Mouse (Mus musculus) naive thymus-derived CD4-positive, alpha-beta T cell, adult 2 months (primary cell): ENCODE data around the gene Gm10053.

Experiments
- DNase-seq: peaks from one replicate; pipeline ENCODE4 v3.0.0-alpha.2; 2011; ENCODE audit warnings: low read depth

Gene Gm10053

DNA sequence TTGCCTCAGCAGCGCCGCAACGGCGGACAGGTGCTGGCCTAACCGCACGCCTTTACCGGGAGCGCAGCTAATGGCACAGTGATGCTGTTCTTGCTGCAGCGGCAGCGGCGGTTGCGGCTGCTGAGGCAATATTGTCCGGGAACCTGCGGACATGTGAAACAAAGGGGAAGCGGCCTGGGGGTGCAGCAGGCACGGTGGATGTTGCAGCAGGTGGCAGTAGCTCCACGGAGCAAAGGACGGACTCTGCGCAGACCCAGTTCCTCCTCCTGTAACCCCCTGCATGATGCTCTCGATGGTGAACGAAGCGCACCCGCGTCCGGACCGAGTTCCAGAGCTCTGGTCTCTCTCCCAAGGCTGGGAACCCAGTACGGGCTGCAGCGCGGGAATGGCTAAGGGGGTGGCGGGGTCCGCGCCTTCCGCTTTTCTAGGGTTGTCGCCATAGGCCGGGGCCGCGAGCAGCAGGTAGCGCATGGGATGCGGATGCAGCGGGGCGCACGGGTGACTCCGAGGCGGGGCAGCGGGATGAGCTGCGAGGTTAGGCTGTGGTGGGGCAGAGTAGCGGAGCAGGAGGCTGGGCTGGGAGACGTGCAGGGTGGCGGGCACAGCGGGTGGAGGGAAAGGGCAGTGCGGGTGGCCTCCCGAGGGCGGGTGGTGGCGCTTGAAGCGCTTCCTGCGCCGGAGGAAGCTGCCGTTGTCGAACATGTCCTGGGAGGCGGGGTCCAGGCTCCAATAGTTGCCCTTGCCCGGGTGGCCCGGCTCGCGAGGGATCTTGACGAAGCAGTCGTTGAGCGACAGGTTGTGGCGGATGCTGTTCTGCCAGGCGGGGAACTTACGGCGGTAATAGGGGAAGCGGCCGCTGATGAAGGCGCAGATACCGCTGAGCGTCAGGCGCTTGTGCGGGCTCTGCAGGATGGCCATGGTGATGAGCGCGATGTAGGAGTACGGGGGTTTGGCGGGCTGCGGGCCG, 24.4 kb downstream of the Gm10053 start:
- DNase-seq, result no peak

DNA sequence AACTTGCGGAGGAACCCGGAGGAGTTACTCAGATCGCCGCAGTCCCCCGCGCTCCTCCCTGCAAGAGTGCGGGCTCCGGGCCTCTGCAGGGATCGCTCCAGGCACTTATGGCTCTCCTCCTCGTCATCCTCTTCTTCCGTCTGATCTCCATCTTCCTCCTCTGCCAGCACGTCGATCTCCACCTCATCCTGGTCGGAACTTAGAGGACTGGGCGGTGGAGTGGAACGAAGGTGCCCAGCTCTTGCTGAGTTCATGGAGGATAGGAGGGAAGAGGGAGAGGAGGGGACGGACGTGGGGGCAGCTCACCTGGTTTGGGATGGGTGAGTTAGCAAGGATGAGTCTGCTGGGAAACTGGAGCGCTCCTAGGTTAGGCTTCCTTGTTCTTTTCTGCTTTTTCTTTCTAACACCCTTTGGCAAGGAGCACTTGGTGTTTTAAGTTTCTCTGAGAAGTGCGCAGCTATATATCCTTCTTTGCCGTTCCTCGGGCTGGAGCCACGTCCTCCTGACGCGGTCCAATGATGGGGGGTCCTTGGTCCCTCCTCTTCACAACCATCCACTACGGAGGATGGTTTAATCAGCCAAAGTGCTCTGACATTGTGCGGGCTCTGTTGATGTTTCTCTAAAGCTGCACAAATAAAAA, 25.2 kb downstream of the Gm10053 start, which contains the start of gene Foxd4:
Gene Foxd4 (minus strand): TSS at position 617 of the 640 bp plus-strand sequence.
- no peak for DNase-seq

DNA sequence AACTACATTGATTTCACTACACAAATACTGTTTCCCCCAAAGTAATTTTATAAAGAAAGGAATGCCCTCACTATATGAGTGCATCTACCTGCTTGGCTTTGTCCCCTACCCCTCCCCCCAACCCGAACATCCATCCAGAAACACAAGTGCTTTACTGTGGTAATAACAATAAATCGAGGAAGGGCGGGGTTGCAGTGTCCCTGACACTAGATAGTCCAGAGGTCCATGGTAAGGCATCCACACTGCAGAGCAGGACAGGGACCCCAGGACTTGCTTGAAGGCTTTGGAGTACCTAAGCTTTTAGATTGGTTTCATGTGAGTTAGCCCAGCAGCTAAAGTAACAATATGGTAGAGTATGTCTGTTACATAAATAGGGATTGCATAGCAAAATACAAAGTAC, 26.2 kb downstream of the Gm10053 start:
- DNase-seq, result no peak

DNA sequence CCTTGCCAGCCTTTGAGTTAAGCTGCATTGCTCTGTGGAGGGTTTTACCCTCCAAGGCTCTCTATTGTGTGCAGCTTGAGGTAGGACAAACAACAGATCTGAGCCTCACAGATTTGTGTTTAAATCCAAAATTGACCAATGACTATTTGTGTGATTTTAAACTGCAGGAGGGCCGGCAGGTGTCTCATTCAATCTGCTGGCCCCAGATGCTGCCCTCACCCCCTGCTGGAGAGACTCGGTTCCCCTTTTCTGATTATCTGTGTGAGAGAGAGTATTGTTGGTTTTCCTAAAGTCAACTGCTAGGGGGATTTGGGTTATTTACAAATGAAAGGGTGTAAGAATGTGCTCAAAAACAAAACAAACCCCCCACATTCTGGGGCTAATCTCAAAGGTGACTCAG, 26.8 kb downstream of the Gm10053 start:
- DNase-seq, result no peak

DNA sequence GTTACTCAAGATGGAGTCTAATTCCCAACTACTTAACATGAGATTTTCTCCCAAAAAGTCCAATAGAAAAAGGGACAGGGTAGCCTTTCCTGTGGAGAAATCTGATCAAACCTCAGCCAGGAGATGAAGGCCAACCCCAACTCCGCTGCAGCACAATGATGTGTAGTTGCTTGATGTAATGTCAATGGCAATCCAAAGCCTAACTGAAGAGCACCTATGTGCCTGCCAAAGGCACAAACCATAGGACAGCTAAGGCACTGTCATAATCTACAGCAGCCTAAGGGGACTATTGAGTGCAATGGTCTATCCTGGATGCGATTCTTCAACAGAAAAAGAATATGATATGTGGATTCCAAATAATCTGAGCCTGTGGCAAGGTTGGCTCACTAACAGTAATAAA, 27.3 kb downstream of the Gm10053 start:
- DNase-seq, result no peak

DNA sequence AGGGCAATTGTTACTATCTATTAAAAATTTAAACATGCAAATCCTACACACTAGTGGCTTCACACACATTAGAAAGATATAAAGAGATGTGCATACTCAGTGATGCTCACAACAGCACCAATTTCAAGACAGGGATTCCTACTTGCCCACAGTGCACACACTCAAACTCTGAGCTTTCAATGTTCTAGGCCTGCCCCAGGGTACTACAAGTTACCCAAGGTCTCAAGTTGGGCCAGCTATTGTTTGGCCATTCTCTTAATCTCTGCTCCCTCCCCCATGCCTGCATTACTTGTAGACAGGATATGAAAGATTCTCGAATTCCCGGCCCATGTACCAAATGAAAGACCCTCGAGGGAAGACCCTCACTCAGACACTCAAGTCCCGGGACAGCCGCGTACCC, 32.2 kb downstream of the Gm10053 start:
- DNase-seq, result no peak

DNA sequence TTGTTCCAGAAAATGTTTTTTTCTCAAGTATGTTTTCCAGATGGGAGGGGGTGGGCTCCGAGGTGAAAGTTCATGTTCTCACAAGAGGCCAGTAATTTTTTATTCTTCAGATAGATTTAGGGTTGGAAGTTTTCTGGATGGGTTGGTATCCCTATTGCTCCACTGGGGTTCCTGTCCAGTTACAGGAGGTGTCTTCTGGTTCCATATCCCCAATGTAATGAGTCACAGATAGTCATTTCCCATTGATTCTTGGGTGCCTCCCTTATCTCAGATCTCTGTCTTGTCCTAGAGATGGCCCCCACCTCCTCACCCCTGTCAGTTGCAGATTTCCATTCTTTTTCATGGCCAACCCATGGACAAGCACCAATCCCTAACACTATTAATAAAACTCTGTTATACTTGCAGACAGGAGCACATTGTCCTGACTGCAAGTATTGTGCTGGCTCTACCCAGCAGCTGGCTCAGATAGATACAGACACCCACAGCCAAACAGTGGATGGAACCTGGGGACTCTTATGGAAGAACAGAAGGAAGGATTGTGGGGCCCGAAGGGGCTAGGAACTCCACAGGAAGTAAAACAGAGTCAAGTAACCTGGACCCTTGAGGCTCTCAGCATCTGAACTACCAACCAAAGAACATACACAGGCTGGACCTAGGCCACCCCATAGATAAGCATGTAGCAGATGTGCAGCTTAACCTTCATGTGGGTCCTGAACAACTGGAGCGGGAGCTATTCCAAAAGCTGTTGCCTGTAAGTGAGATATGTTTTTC, 33.1 kb downstream of the Gm10053 start:
- DNase-seq, result no peak

DNA sequence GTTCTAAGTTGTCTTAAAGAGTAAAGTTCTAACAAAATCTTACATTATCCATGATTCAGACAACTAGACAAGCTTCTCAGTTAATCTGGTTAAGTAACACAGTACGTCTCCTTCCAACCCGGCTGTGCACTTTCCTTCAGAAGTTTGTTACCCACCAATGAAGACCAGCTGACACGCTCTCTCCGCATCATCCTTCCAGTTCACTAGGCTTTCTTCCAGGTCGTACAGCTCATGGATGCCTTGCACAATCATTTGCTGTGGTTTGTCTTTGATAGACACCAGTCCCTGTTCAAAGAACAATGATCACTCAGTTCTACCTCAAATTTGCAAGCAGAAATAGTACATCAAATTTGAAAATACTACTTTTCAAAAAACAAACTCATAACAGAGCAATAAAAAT, 45.4 kb downstream of the Gm10053 start:
- DNase-seq, result no peak
